Comparison of ENCODE assay signal across 24 mouse cellular contexts in genomic region chrX:145065484-145065913, GRCm38 (mm10).
DNase-seq lines count a peak whose midpoint lies in the region; ATAC-seq and TF ChIP-seq lines count a peak whose summit lies in the region.
"Had no signal": no experiment of that assay in that cellular context is flagged by ENCODE, and none has a peak within 500 bp of the region (broad histone marks: within the 10 kb centered on the region; RNA-seq: fewer than 3 reads in every experiment).

No protein-coding gene starts in this region.

- H3K4me1 ChIP-seq in forebrain, embryonic 11.5 days (replicated peaks; ENCODE audit: control insufficient read depth, insufficient read depth, low read length): no peaks in the 10 kb centered on the region
- H3K4me1 ChIP-seq in forebrain, embryonic 10.5 days: no peaks in the 10 kb centered on the region
- no peaks in the 10 kb centered on the region for H3K4me1 ChIP-seq in midbrain, embryonic 11.5 days (ENCODE audit: control insufficient read depth, insufficient read depth, low read length)
- H3K4me1 ChIP-seq in midbrain, postnatal 0 days (ENCODE audit: insufficient read depth, low read length): no peaks in the 10 kb centered on the region
- no peaks in the 10 kb centered on the region for H3K4me1 ChIP-seq in forebrain, embryonic 16.5 days (replicated peaks; ENCODE audit: control insufficient read depth, insufficient read depth, low read length)
- H3K4me1 ChIP-seq in midbrain, embryonic 16.5 days (ENCODE audit: control insufficient read depth, insufficient read depth, low read length): no peaks in the 10 kb centered on the region
- H3K4me1 ChIP-seq: embryonic facial prominence, embryonic 12.5 days; heart, embryonic 15.5 days had no signal

- H3K27ac ChIP-seq in forebrain, embryonic 11.5 days (ENCODE audit: low read depth, low read length): no peak overlapping the region
- H3K27ac ChIP-seq in forebrain, embryonic 10.5 days: no peak overlapping the region
- no peak overlapping the region for H3K27ac ChIP-seq in midbrain, embryonic 11.5 days (ENCODE audit: low read depth, low read length)
- H3K27ac ChIP-seq in midbrain, postnatal 0 days (ENCODE audit: low read depth, low read length): no peak overlapping the region
- H3K27ac ChIP-seq in forebrain, embryonic 16.5 days (ENCODE audit: low read length): no peak overlapping the region
- H3K27ac ChIP-seq in midbrain, embryonic 16.5 days (ENCODE audit: low read length): no peak overlapping the region
- H3K27ac ChIP-seq: embryonic facial prominence, embryonic 12.5 days; heart, adult 2 months; heart, embryonic 15.5 days had no signal

- no peak overlapping the region for H3K9ac ChIP-seq in forebrain, embryonic 11.5 days (ENCODE audit: low read length)
- H3K9ac ChIP-seq in midbrain, embryonic 11.5 days (ENCODE audit: low read length): no peak overlapping the region
- no peak overlapping the region for H3K9ac ChIP-seq in midbrain, postnatal 0 days (replicated peaks; ENCODE audit: low read length, poor library complexity, severe bottlenecking)
- no peak overlapping the region for H3K9ac ChIP-seq in forebrain, embryonic 16.5 days (replicated peaks; ENCODE audit: low read depth, low read length)
- H3K9ac ChIP-seq in midbrain, embryonic 16.5 days (ENCODE audit: low read depth, low read length): no peak overlapping the region
- H3K9ac ChIP-seq: embryonic facial prominence, embryonic 12.5 days; heart, embryonic 15.5 days had no signal

- no peak for DNase-seq in forebrain, embryonic 11.5 days (ENCODE audit: low spot score)
- DNase-seq in forebrain, embryonic 10.5 days (ENCODE audit: extremely low spot score, low spot score): no peak
- no peak for DNase-seq in midbrain, embryonic 11.5 days (ENCODE audit: low spot score, missing footprints)
- DNase-seq in midbrain, postnatal 0 days (ENCODE audit: low spot score): no peak
- no peak for DNase-seq in left cerebral cortex, adult 18-20 months (ENCODE audit: low spot score in 2 of 2)
- DNase-seq in embryo, embryonic 9.5 days (ENCODE audit: extremely low spot score): no peak
- DNase-seq: adrenal gland, adult 8-10 months; adrenal gland, postnatal 36 days; B cell, adult 2 months; cerebellum, adult 11 months; cerebellum, adult 8-10 months; cerebellum, postnatal 14 days; embryo, embryonic 11 days; gastrocnemius, postnatal 14 days; heart, adult 2 months; heart, postnatal 14 days had no signal

- no peak overlapping the region for H3K4me3 ChIP-seq in forebrain, embryonic 11.5 days (ENCODE audit: low read depth, low read length)
- no peak overlapping the region for H3K4me3 ChIP-seq in forebrain, embryonic 10.5 days
- no peak overlapping the region for H3K4me3 ChIP-seq in midbrain, embryonic 11.5 days (ENCODE audit: low read depth, low read length)
- no peak overlapping the region for H3K4me3 ChIP-seq in midbrain, postnatal 0 days (ENCODE audit: low read depth, low read length)
- H3K4me3 ChIP-seq in forebrain, embryonic 16.5 days (replicated peaks; ENCODE audit: low read length): no peak overlapping the region
- H3K4me3 ChIP-seq in midbrain, embryonic 16.5 days (ENCODE audit: low read depth, low read length): no peak overlapping the region
- H3K4me3 ChIP-seq: embryonic facial prominence, embryonic 12.5 days; heart, adult 2 months; heart, embryonic 15.5 days had no signal

- ATAC-seq in forebrain, embryonic 11.5 days (replicated peaks; ENCODE audit: low FRiP score): peak; percentile 53; the same call in 1 of the 2 replicates
- peak; percentile 74 for ATAC-seq in midbrain, embryonic 11.5 days (ENCODE audit: low FRiP score)
- no peak for ATAC-seq in midbrain, postnatal 0 days (ENCODE audit: low FRiP score)
- peak; percentile 69; the same call in 1 of the 2 replicates for ATAC-seq in forebrain, embryonic 16.5 days
- 0 out of 2 replicates have a peak, but pooled peaks have one; percentile 54 for ATAC-seq in midbrain, embryonic 16.5 days
- ATAC-seq: CD4-positive, CD25-positive, alpha-beta regulatory T cell, adult 4 months; hindbrain, embryonic 16.5 days had no signal

- TF ChIP-seq CTCF in midbrain, postnatal 0 days (IDR thresholded peaks at IDR 0.05): no peak

- H3K9me3 ChIP-seq in forebrain, embryonic 11.5 days (ENCODE audit: control insufficient read depth, low read length): no peaks in the 10 kb centered on the region
- H3K9me3 ChIP-seq in forebrain, embryonic 10.5 days: no peaks in the 10 kb centered on the region
- H3K9me3 ChIP-seq in midbrain, embryonic 11.5 days (ENCODE audit: control insufficient read depth, low read length): no peaks in the 10 kb centered on the region
- no peaks in the 10 kb centered on the region for H3K9me3 ChIP-seq in midbrain, postnatal 0 days (ENCODE audit: low read length)
- no peaks in the 10 kb centered on the region for H3K9me3 ChIP-seq in forebrain, embryonic 16.5 days (ENCODE audit: control insufficient read depth, low read length)
- H3K9me3 ChIP-seq in midbrain, embryonic 16.5 days (replicated peaks; ENCODE audit: control insufficient read depth, low read length, poor library complexity, severe bottlenecking): no peaks in the 10 kb centered on the region
- H3K9me3 ChIP-seq: embryonic facial prominence, embryonic 12.5 days; G1E; heart, embryonic 15.5 days had no signal

- no peak overlapping the region for H3K4me2 ChIP-seq in forebrain, embryonic 11.5 days (ENCODE audit: low read depth, low read length, severe bottlenecking)
- no peak overlapping the region for H3K4me2 ChIP-seq in midbrain, embryonic 11.5 days
- H3K4me2 ChIP-seq in midbrain, postnatal 0 days (ENCODE audit: low read depth, low read length, poor library complexity, severe bottlenecking): no peak overlapping the region
- no peak overlapping the region for H3K4me2 ChIP-seq in forebrain, embryonic 16.5 days (ENCODE audit: low read length)
- H3K4me2 ChIP-seq in midbrain, embryonic 16.5 days (ENCODE audit: low read length): no peak overlapping the region
- H3K4me2 ChIP-seq: embryonic facial prominence, embryonic 12.5 days; heart, embryonic 11.5 days; heart, embryonic 15.5 days had no signal

- H3K36me3 ChIP-seq in forebrain, embryonic 11.5 days (ENCODE audit: control insufficient read depth, insufficient read depth, low read length): no peaks in the 10 kb centered on the region
- no peaks in the 10 kb centered on the region for H3K36me3 ChIP-seq in forebrain, embryonic 10.5 days (replicated peaks)
- no peaks in the 10 kb centered on the region for H3K36me3 ChIP-seq in midbrain, embryonic 11.5 days (ENCODE audit: control insufficient read depth, insufficient read depth, low read length)
- H3K36me3 ChIP-seq in midbrain, postnatal 0 days (ENCODE audit: insufficient read depth, low read length): no peaks in the 10 kb centered on the region
- H3K36me3 ChIP-seq in forebrain, embryonic 16.5 days (ENCODE audit: control insufficient read depth, insufficient read depth): no peaks in the 10 kb centered on the region
- H3K36me3 ChIP-seq in midbrain, embryonic 16.5 days (ENCODE audit: control insufficient read depth, insufficient read depth, low read length): no peaks in the 10 kb centered on the region
- H3K36me3 ChIP-seq: embryonic facial prominence, embryonic 12.5 days; G1E; heart, embryonic 15.5 days had no signal

- 42% methylated on average over 2 of the region's 2 CpGs for WGBS in forebrain, embryonic 11.5 days
- 66% methylated on average over 2 of the region's 2 CpGs for WGBS in forebrain, embryonic 10.5 days
- WGBS in midbrain, embryonic 11.5 days: 45% methylated on average over 2 of the region's 2 CpGs
- WGBS in midbrain, postnatal 0 days: 24% methylated on average over 2 of the region's 2 CpGs
- 18% methylated on average over 2 of the region's 2 CpGs for WGBS in forebrain, embryonic 16.5 days
- WGBS in midbrain, embryonic 16.5 days: 22% methylated on average over 2 of the region's 2 CpGs

- H3K27me3 ChIP-seq in forebrain, embryonic 11.5 days (ENCODE audit: control insufficient read depth, insufficient read depth, low read length): no peaks in the 10 kb centered on the region; the same call in 1 of the 2 replicates
- H3K27me3 ChIP-seq in forebrain, embryonic 10.5 days (ENCODE audit: poor library complexity, severe bottlenecking): peaks cover 5% of the 10 kb centered on the region
- H3K27me3 ChIP-seq in midbrain, embryonic 11.5 days (ENCODE audit: control insufficient read depth, insufficient read depth, low read length): no peaks in the 10 kb centered on the region
- H3K27me3 ChIP-seq in midbrain, postnatal 0 days (ENCODE audit: insufficient read depth, low read length): no peaks in the 10 kb centered on the region
- no peaks in the 10 kb centered on the region for H3K27me3 ChIP-seq in forebrain, embryonic 16.5 days (replicated peaks; ENCODE audit: control insufficient read depth, insufficient read depth, low read length)
- H3K27me3 ChIP-seq in midbrain, embryonic 16.5 days (ENCODE audit: control insufficient read depth, insufficient read depth, low read depth, low read length): no peaks in the 10 kb centered on the region
- H3K27me3 ChIP-seq: embryonic facial prominence, embryonic 12.5 days; heart, embryonic 15.5 days had no signal
